Mouse (Mus musculus): ENCODE results near the gene Cgas. TPM values are rescaled to one million over a fixed set of nuclear protein-coding genes. Genes with fewer than 3 reads are reported as not detected.
"Not testable (repeated sequence)": the region's sequence is repeated elsewhere in the genome, so short reads cannot be mapped to it uniquely, and the experiment has no call there.

The Cgas gene
- 2.3 and 2.4 TPM in 2 replicates for polyA plus RNA-seq (2015; fragmentation: Nextera tagmentation; extraction: Ambion mirVana)

DNA sequence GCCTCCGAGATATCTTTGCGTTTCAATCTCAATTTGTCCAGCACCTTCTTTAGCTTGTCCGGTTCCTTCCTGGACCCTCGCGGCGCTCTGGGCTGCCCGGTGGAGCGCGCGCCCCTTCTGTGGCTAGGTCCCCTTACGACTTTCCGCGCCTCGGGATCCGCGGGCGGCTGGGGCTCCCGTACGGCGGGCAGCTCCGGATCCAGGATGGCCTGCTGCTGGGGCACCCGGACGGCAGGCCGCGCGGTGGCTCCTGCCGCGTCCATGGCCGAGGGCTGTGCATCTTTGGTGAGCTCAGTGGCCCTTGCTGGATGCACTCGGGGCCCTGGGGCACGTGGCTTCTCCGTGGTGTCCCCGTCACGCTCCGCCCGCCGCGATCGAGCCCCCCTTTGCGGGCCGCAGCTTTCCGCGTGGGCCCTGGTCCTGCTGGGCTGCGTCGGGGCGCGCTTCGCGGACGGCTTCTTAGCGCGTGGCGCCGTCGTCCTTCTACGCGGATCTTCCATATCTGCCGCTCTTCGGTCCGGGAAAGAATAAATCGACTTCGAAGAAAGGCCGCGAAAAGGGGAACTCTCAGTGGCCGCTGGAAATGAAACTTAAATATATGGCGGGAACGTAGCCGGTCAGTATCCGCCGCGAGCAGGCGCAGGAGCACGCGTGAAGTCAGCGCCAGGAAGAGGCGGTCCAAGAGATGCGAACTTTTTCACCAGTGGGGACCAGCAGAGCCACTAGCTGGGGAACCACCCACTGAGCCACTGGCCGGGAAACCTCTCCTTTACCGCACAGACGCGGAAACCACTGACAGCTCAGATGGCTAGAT, at the start of gene Cgas:
TSS of gene Cgas (minus strand) at position 659 of the 814 bp plus-strand sequence.
- no peaks in the 10 kb centered on the region for H3K9me3 ChIP-seq
- under 1% methylated on average over 81 of the region's 81 CpGs for WGBS
- ATAC-seq, result peak; percentile 77
- peaks cover 17% of the 10 kb centered on the region for H3K27me3 ChIP-seq (replicated peaks)
- peak within 1 kb of the TSS; percentile 95 for H3K4me2 ChIP-seq (replicated peaks)
- no peaks in the 10 kb centered on the region; the same call in 1 of the 2 replicates for H3K4me1 ChIP-seq (replicated peaks)
- peak within 1 kb of the TSS; percentile 53 for H3K4me3 ChIP-seq (replicated peaks)
- H3K36me3 ChIP-seq, result no peaks in the 10 kb centered on the region
- peak within 1 kb of the TSS; percentile 59 for H3K9ac ChIP-seq
- H3K27ac ChIP-seq, result no peak within 1 kb of the TSS

- Histone ChIP-seq H3K4me2 (replicated peaks) (no peak overlapping the region), H3K4me3 (replicated peaks) (no peak overlapping the region), H3K4me1 (replicated peaks) (no peaks in the 10 kb centered on the region), H3K36me3 (no peaks in the 10 kb centered on the region), H3K9me3 (no peaks in the 10 kb centered on the region), H3K27ac (peak overlapping the region; percentile 60), H3K9ac (no peak overlapping the region), H3K27me3 (replicated peaks) (no peaks in the 10 kb centered on the region)
- ATAC-seq, result peak; percentile 88
- 76% methylated on average over 3 of the region's 3 CpGs for WGBS
These were observed 49.2 kb upstream of the Cgas start for GRCm38 (mm10) chr9:78492254-78492653.

- no peak overlapping the region for H3K27ac ChIP-seq
- WGBS, result 60% methylated on average over 3 of the region's 3 CpGs
- no peaks in the 10 kb centered on the region for H3K9me3 ChIP-seq
- no peak overlapping the region for H3K9ac ChIP-seq
- no peak for ATAC-seq
- H3K36me3 ChIP-seq, result no peaks in the 10 kb centered on the region
- no peak overlapping the region for H3K4me3 ChIP-seq (replicated peaks)
- no peak overlapping the region for H3K4me2 ChIP-seq (replicated peaks)
- H3K27me3 ChIP-seq (replicated peaks), result no peaks in the 10 kb centered on the region
- H3K4me1 ChIP-seq (replicated peaks), result no peaks in the 10 kb centered on the region
These were observed 48.1 kb upstream of the Cgas start for GRCm38 (mm10) chr9:78491169-78491568.

DNA sequence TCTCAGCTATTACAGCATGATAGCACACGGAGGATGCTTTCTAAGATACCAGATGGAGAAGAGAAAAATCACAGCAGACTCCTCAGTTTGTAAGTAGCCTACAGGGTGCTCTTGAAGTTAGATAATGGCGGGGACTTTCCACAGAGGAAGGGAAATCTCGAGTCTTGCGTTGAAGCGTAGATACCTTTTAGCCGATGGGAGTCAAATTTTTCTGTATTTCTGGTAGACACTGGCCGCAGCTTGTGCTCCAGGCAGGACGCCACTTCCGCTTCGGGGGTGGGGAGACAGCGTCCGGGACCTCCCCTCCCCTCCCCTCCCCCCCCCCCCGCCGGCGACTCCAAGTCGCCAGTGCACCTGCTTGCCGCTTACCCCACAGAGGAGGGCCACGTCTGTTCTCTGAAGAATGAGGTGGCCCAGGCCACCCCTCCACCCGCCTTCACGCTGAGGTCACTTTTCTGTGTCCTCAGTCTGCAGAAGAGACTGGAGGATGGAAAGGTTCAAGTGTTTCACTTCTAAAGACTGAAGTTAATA, 45.9 kb upstream of the Cgas start, which contains the start of gene Eef1a1:
TSS of gene Eef1a1 (minus strand) at position 262 of the 531 bp plus-strand sequence.
- no peaks in the 10 kb centered on the region for H3K9me3 ChIP-seq
- H3K4me1 ChIP-seq (replicated peaks), result no peaks in the 10 kb centered on the region
- ATAC-seq, result peak; percentile 70
- H3K9ac ChIP-seq, result peak within 1 kb of the TSS; percentile 47
- H3K27ac ChIP-seq, result peak within 1 kb of the TSS; percentile 54; the same call in 1 of the 2 replicates
- WGBS, result under 1% methylated on average over 17 of the region's 20 CpGs
- H3K4me3 ChIP-seq (replicated peaks), result peak within 1 kb of the TSS; percentile 38
- peak within 1 kb of the TSS; percentile 73 for H3K4me2 ChIP-seq (replicated peaks)
- no peaks in the 10 kb centered on the region for H3K27me3 ChIP-seq (replicated peaks)
- no peaks in the 10 kb centered on the region for H3K36me3 ChIP-seq

- not testable (repeated sequence) for H3K36me3 ChIP-seq; H3K27ac ChIP-seq; H3K4me1 ChIP-seq (replicated peaks); H3K4me3 ChIP-seq (replicated peaks); H3K9ac ChIP-seq; H3K27me3 ChIP-seq (replicated peaks); H3K4me2 ChIP-seq (replicated peaks); ATAC-seq; H3K9me3 ChIP-seq
- 87% methylated on average over 5 of the region's 5 CpGs for WGBS
These were observed 45.0 kb upstream of the Cgas start for GRCm38 (mm10) chr9:78488021-78488420.

GRCm38 (mm10) chr9:78484660-78485059, 41.6 kb upstream of the Cgas start:
- ATAC-seq, result no peak
- Histone ChIP-seq H3K4me3 (replicated peaks) (no peak overlapping the region), H3K4me2 (replicated peaks) (no peak overlapping the region), H3K4me1 (replicated peaks) (peaks cover 6% of the 10 kb centered on the region; the same call in 1 of the 2 replicates), H3K9ac (no peak overlapping the region), H3K36me3 (no peaks in the 10 kb centered on the region), H3K27me3 (replicated peaks) (no peaks in the 10 kb centered on the region), H3K27ac (no peak overlapping the region), H3K9me3 (no peaks in the 10 kb centered on the region)
- WGBS, result 82% methylated on average over 3 of the region's 3 CpGs

- peak overlapping the region; percentile 54 for H3K4me2 ChIP-seq (replicated peaks)
- H3K9ac ChIP-seq, result peak overlapping the region; percentile 71
- peak; percentile 0; the same call in 1 of the 2 replicates for ATAC-seq
- WGBS, result 11% methylated on average over 3 of the region's 3 CpGs
- H3K27ac ChIP-seq, result peak overlapping the region; percentile 96
- H3K36me3 ChIP-seq, result peaks cover 3% of the 10 kb centered on the region; the same call in 1 of the 2 replicates
- H3K9me3 ChIP-seq, result no peaks in the 10 kb centered on the region
- H3K4me3 ChIP-seq (replicated peaks), result peak overlapping the region; percentile 97
- H3K27me3 ChIP-seq (replicated peaks), result no peaks in the 10 kb centered on the region
- peaks cover 8% of the 10 kb centered on the region; the same call in 1 of the 2 replicates for H3K4me1 ChIP-seq (replicated peaks)
These were observed 39.3 kb upstream of the Cgas start for GRCm38 (mm10) chr9:78482386-78482785.

GRCm38 (mm10) chr9:78481423-78482331, 38.6 kb upstream of the Cgas start:
- no peaks in the 10 kb centered on the region for H3K9me3 ChIP-seq
- WGBS, result under 1% methylated on average over 66 of the region's 77 CpGs
- peak; percentile 98 for ATAC-seq
- peaks cover 8% of the 10 kb centered on the region; the same call in 1 of the 2 replicates for H3K4me1 ChIP-seq (replicated peaks)
- peaks cover 3% of the 10 kb centered on the region; the same call in 1 of the 2 replicates for H3K36me3 ChIP-seq
- H3K27me3 ChIP-seq (replicated peaks), result no peaks in the 10 kb centered on the region
- H3K9ac ChIP-seq, result peak overlapping the region; percentile 99
- peak overlapping the region; percentile 97 for H3K4me3 ChIP-seq (replicated peaks)
- peak overlapping the region; percentile 54 for H3K4me2 ChIP-seq (replicated peaks)
- peak overlapping the region; percentile 98 for H3K27ac ChIP-seq

GRCm38 (mm10) chr9:78480706-78481358, 37.8 kb upstream of the Cgas start:
- Histone ChIP-seq H3K9ac (peak overlapping the region; percentile 99), H3K4me3 (replicated peaks) (peak overlapping the region; percentile 97), H3K36me3 (peaks cover 6% of the 10 kb centered on the region; the same call in 1 of the 2 replicates), H3K27ac (peak overlapping the region; percentile 98), H3K4me2 (replicated peaks) (peak overlapping the region; percentile 54), H3K4me1 (replicated peaks) (peaks cover 8% of the 10 kb centered on the region; the same call in 1 of the 2 replicates), H3K9me3 (no peaks in the 10 kb centered on the region), H3K27me3 (replicated peaks) (no peaks in the 10 kb centered on the region)
- peak; percentile 26 for ATAC-seq
- under 1% methylated on average over 46 of the region's 46 CpGs for WGBS

- WGBS, result under 1% methylated on average over 13 of the region's 13 CpGs
- H3K9me3 ChIP-seq; H3K27me3 ChIP-seq (replicated peaks); H3K4me1 ChIP-seq (replicated peaks); ATAC-seq; H3K36me3 ChIP-seq: not testable (repeated sequence)
- peak overlapping the region; percentile 98 for H3K27ac ChIP-seq
- peak overlapping the region; percentile 97 for H3K4me3 ChIP-seq (replicated peaks)
- H3K9ac ChIP-seq, result peak overlapping the region; percentile 99
- H3K4me2 ChIP-seq (replicated peaks), result peak overlapping the region; percentile 54
These were observed 37.2 kb upstream of the Cgas start for GRCm38 (mm10) chr9:78480227-78480626.

DNA sequence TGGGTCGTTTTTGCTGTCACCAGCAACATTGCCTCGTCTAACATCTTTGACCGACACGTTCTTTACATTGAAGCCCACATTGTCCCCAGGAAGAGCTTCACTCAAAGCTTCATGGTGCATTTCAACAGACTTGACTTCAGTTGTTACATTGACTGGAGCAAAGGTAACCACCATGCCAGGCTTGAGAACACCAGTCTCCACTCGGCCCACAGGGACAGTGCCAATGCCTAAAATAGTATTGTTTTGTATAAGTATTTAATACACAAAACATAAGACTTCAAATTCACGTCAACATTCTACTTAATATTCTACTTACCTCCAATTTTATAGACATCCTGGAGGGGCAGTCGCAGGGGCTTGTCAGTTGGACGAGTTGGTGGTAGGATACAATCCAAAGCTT, 36.3 kb upstream of the Cgas start:
- 23% methylated on average over 8 of the region's 8 CpGs for WGBS
- not testable (repeated sequence) for H3K27me3 ChIP-seq (replicated peaks); H3K4me1 ChIP-seq (replicated peaks); H3K36me3 ChIP-seq; H3K27ac ChIP-seq; H3K9me3 ChIP-seq; ATAC-seq
- Histone ChIP-seq H3K4me2 (replicated peaks) (peak overlapping the region; percentile 54), H3K4me3 (replicated peaks) (peak overlapping the region; percentile 97), H3K9ac (peak overlapping the region; percentile 11)
